Mouse (Mus musculus) T-helper 1 cell (primary cell): ENCODE results near the gene Fam181a.

Source experiments
- in situ Hi-C: fragments of 300-600 bp; cut with MboI, MseI; formaldehyde crosslinking; loops from one replicate; pipeline ENCODE4 v1.15.1; 2025; ENCODE audit warnings: high pct_unique_total_duplicates

Gene Fam181a

GRCm38 (mm10) chr12:103314640-103315361 lies 4.0 kb downstream of the Fam181a start:
- in situ Hi-C loops: no loop called here

- in situ Hi-C loops: no loop called here
These were observed 5.2 kb downstream of the Fam181a start for GRCm38 (mm10) chr12:103315831-103316545.

- in situ Hi-C loops: no loop called here
These were observed 12.0 kb downstream of the Fam181a start for GRCm38 (mm10) chr12:103322801-103323200.

- in situ Hi-C loops: loop anchor here (5.0 kb wide), 1 partner anchor 42 kb away; no protein-coding TSS in a partner anchor
These were observed 14.5 kb downstream of the Fam181a start for GRCm38 (mm10) chr12:103325156-103325857.

- in situ Hi-C loops: loop anchor here (5.0 kb wide), 1 partner anchor 41 kb away; no protein-coding TSS in a partner anchor
These were observed 15.8 kb downstream of the Fam181a start for GRCm38 (mm10) chr12:103326569-103326968.

GRCm38 (mm10) chr12:103327107-103327506 lies 16.3 kb downstream of the Fam181a start:
- in situ Hi-C loops: loop anchor here (5.0 kb wide), 1 partner anchor 40 kb away; no protein-coding TSS in a partner anchor

GRCm38 (mm10) chr12:103328448-103329191 lies 17.8 kb downstream of the Fam181a start:
- in situ Hi-C loops: loop anchor here (5.0 kb wide), 1 partner anchor 39 kb away; no protein-coding TSS in a partner anchor

- in situ Hi-C loops: no loop called here
These were observed 20.7 kb downstream of the Fam181a start for GRCm38 (mm10) chr12:103331491-103331890.

- in situ Hi-C loops: no loop called here
These were observed 22.1 kb downstream of the Fam181a start for GRCm38 (mm10) chr12:103332879-103333278.

- in situ Hi-C loops: no loop called here
These were observed 22.7 kb downstream of the Fam181a start for GRCm38 (mm10) chr12:103333426-103333825.

- in situ Hi-C loops: no loop called here
These were observed 26.0 kb downstream of the Fam181a start for GRCm38 (mm10) chr12:103336766-103337165.

GRCm38 (mm10) chr12:103338162-103338798 lies 27.5 kb downstream of the Fam181a start:
- in situ Hi-C loops: no loop called here

GRCm38 (mm10) chr12:103341212-103341611 lies 30.4 kb downstream of the Fam181a start:
- in situ Hi-C loops: loop anchor here (10.0 kb wide), 1 partner anchor 1266 kb away; no protein-coding TSS in a partner anchor

- in situ Hi-C loops: loop anchor here (10.0 kb wide), 1 partner anchor 1269 kb away; no protein-coding TSS in a partner anchor
These were observed 32.7 kb downstream of the Fam181a start for GRCm38 (mm10) chr12:103343456-103343855.

GRCm38 (mm10) chr12:103344934-103345333 lies 34.2 kb downstream of the Fam181a start:
- in situ Hi-C loops: loop anchor here (10.0 kb wide), 1 partner anchor 1270 kb away; no protein-coding TSS in a partner anchor

GRCm38 (mm10) chr12:103346945-103347344 lies 36.2 kb downstream of the Fam181a start:
- in situ Hi-C loops: loop anchor here (10.0 kb wide), 1 partner anchor 1272 kb away; no protein-coding TSS in a partner anchor

GRCm38 (mm10) chr12:103347406-103347805 lies 36.6 kb downstream of the Fam181a start:
- in situ Hi-C loops: loop anchor here (10.0 kb wide), 1 partner anchor 1273 kb away; no protein-coding TSS in a partner anchor

- in situ Hi-C loops: loop anchor here (10.0 kb wide), 1 partner anchor 1274 kb away; no protein-coding TSS in a partner anchor
These were observed 37.7 kb downstream of the Fam181a start for GRCm38 (mm10) chr12:103348506-103348905.

- in situ Hi-C loops: no loop called here
These were observed 42.0 kb downstream of the Fam181a start for GRCm38 (mm10) chr12:103352735-103353134.

- in situ Hi-C loops: no loop called here
These were observed 42.8 kb downstream of the Fam181a start for GRCm38 (mm10) chr12:103353538-103353937.
